Mouse (Mus musculus) lung, embryonic 16.5 days (tissue): Measurements from ENCODE around the gene Skint1. TPM values are rescaled to one million over a fixed set of nuclear protein-coding genes. Genes with fewer than 3 reads are reported as not detected.
"Not testable (repeated sequence)": the region's sequence is repeated elsewhere in the genome, so short reads cannot be mapped to it uniquely, and the experiment has no call there.

ENCODE experiments used
- ATAC-seq: fragments of 200-750 bp; cut with Nextera tagmentation; 2 replicates; pipeline ENCODE4 v1.8.0; 2017; ENCODE audit warnings: low read depth, mild to moderate bottlenecking, moderate library complexity
- H3K27ac ChIP-seq: fragments of 300-500 bp; sonication (generic); 2 replicates; pipeline ENCODE4 v1.5.1; 2014; ENCODE audit warnings: mild to moderate bottlenecking, control low read depth, low read length
- H3K27me3 ChIP-seq: fragments of 300-500 bp; sonication (generic); 2 replicates; pipeline ENCODE4 v1.6.1; 2014; ENCODE audit warnings: low read depth, low read length, mixed read lengths; ENCODE audit not compliant: control insufficient read depth, insufficient read depth
- H3K36me3 ChIP-seq: fragments of 300-500 bp; sonication (generic); 2 replicates; pipeline ENCODE4 v1.6.1; 2014; ENCODE audit warnings: low read length; ENCODE audit not compliant: control insufficient read depth, insufficient read depth
- H3K4me1 ChIP-seq: fragments of 300-500 bp; sonication (generic); replicated peaks from 2 replicates; pipeline ENCODE4 v1.6.1; 2014; ENCODE audit warnings: low read length, mixed read lengths; ENCODE audit not compliant: control insufficient read depth, insufficient read depth
- H3K4me2 ChIP-seq: fragments of 300-500 bp; sonication (generic); 2 replicates; pipeline ENCODE4 v1.6.1; 2014; ENCODE audit warnings: low read depth, low read length, control low read depth
- H3K4me3 ChIP-seq: fragments of 300-500 bp; sonication (generic); 2 replicates; pipeline ENCODE4 v1.5.1; 2014; ENCODE audit warnings: mild to moderate bottlenecking, low read length, control low read depth
- H3K9ac ChIP-seq: fragments of 300-500 bp; sonication (generic); 2 replicates; pipeline ENCODE4 v1.6.1; 2014; ENCODE audit warnings: low read length, control low read depth
- H3K9me3 ChIP-seq: fragments of 300-500 bp; sonication (generic); 2 replicates; pipeline ENCODE4 v1.6.1; 2016; ENCODE audit warnings: low read length; ENCODE audit not compliant: control insufficient read depth
- WGBS: fragments of 180-500 bp; shearing (Covaris S2); extraction: QIAGEN DNeasy Blood & Tissue Kit; methylation state at CpG from one replicate; pipeline ENCODE4 v1.1.7; 2014; 5-methylcytosine and 5-hydroxymethylcytosine counted together
- polyA plus RNA-seq: library from polyadenylated mRNA; unstranded; fragments of >200 nt; fragmentation: Nextera tagmentation; extraction: Ambion mirVana; gene quantifications from 2 replicates; pipeline ENCODE4 v1.2.1, GENCODE M21; 2015

The Skint1 gene
- 0.55 TPM in 1 of 2 replicates, not detected in the other for polyA plus RNA-seq

DNA sequence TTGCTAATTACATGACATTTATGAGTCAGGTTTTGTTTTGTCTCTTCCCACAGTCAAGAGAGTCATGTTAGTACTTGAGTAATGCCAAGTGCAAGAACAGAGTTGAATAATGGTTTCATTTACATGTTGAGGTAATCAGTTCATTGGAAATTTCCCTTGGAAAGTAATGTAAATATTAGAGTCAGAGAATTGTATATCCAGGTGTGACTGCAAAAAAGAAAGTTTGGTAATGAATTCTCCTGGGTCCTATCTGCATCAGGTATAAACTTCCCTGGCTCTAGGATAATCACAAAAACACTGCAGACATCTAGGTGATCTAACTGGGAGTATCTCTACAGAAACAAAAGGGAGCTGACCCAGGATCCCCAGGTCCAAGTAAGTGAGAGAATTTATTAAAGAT is at the start of gene Skint1:
Gene Skint1 (plus strand): TSS at position 301 of the 400 bp plus-strand sequence.
- Histone ChIP-seq H3K9me3 (no peaks in the 10 kb centered on the region; the same call in 1 of the 2 replicates), H3K27me3 (no peaks in the 10 kb centered on the region), H3K9ac (no peak within 1 kb of the TSS), H3K4me1 (no peaks in the 10 kb centered on the region), H3K27ac (no peak within 1 kb of the TSS), H3K36me3 (no peaks in the 10 kb centered on the region), H3K4me2 (no peak within 1 kb of the TSS), H3K4me3 (no peak within 1 kb of the TSS)
- no peak for ATAC-seq

DNA sequence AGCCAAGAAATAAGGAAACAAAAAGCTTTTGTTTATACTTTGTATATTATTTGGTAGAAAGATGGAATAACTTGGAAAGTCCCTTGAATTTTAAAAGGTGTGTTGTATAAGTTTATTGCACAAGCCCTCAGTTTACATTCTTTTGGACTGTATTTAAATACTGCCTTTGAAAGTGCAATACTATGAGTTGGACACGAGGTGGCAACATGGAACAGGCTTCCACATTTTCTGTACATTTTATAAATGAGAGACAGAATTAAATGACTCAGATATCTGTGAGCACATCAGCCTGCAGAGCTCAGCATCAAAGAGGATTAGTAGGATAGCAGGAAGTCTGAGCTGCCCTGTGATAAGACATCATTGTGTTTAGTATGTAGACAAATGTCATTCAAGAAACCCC is 44.8 kb upstream of the Skint1 start:
- Histone ChIP-seq H3K9ac (no peak overlapping the region), H3K27me3 (no peaks in the 10 kb centered on the region), H3K36me3 (no peaks in the 10 kb centered on the region), H3K4me2 (no peak overlapping the region), H3K27ac (no peak overlapping the region), H3K4me1 (no peaks in the 10 kb centered on the region), H3K4me3 (no peak overlapping the region), H3K9me3 (no peaks in the 10 kb centered on the region)
- 15% methylated on average over 1 of the region's 1 CpGs for WGBS
- ATAC-seq = no peak

- 72% methylated on average over 1 of the region's 1 CpGs for WGBS
- H3K9ac ChIP-seq, H3K27ac ChIP-seq, H3K4me2 ChIP-seq, H3K4me3 ChIP-seq, H3K4me1 ChIP-seq, H3K9me3 ChIP-seq, H3K36me3 ChIP-seq, ATAC-seq, H3K27me3 ChIP-seq: not testable (repeated sequence)
These were observed 42.8 kb upstream of the Skint1 start for GRCm38 (mm10) chr4:111963241-111963640.

- H3K27me3 ChIP-seq = no peaks in the 10 kb centered on the region
- 65% methylated on average over 3 of the region's 3 CpGs for WGBS
- H3K9ac ChIP-seq = no peak overlapping the region
- no peaks in the 10 kb centered on the region for H3K36me3 ChIP-seq
- no peak for ATAC-seq
- no peak overlapping the region for H3K27ac ChIP-seq
- H3K4me3 ChIP-seq = no peak overlapping the region
- H3K4me2 ChIP-seq = no peak overlapping the region
- H3K4me1 ChIP-seq = no peaks in the 10 kb centered on the region
- no peaks in the 10 kb centered on the region for H3K9me3 ChIP-seq
These were observed 42.4 kb upstream of the Skint1 start for GRCm38 (mm10) chr4:111963669-111964068.

GRCm38 (mm10) chr4:111972623-111973022 is 33.4 kb upstream of the Skint1 start, which contains the start of gene Skint7:
Skint7 (plus strand) TSS chr4:111972923.
- no peak for ATAC-seq
- H3K4me1 ChIP-seq = no peaks in the 10 kb centered on the region
- H3K27ac ChIP-seq = no peak within 1 kb of the TSS
- no peaks in the 10 kb centered on the region for H3K9me3 ChIP-seq
- no peaks in the 10 kb centered on the region for H3K36me3 ChIP-seq
- no peak within 1 kb of the TSS for H3K4me3 ChIP-seq
- WGBS = 79% methylated on average over 1 of the region's 1 CpGs
- H3K27me3 ChIP-seq = no peaks in the 10 kb centered on the region
- no peak within 1 kb of the TSS for H3K4me2 ChIP-seq
- H3K9ac ChIP-seq = no peak within 1 kb of the TSS

GRCm38 (mm10) chr4:112071716-112072115 is 65.6 kb downstream of the Skint1 start, which contains the start of gene Skint4:
Skint4 (plus strand) TSS chr4:112072016.
- Histone ChIP-seq H3K4me3 (no peak within 1 kb of the TSS), H3K27me3 (no peaks in the 10 kb centered on the region), H3K4me2 (no peak within 1 kb of the TSS), H3K9me3 (no peaks in the 10 kb centered on the region), H3K27ac (no peak within 1 kb of the TSS), H3K4me1 (no peaks in the 10 kb centered on the region), H3K9ac (no peak within 1 kb of the TSS), H3K36me3 (no peaks in the 10 kb centered on the region)
- no peak for ATAC-seq

Other genes with a start within 250 kb of the Skint1 start
- 1.1 and 2.7 TPM in 2 replicates for gene Slc5a9, start 103.4 kb upstream of the Skint1 start, polyA plus RNA-seq
- gene Skint8, start 86.9 kb upstream of the Skint1 start, polyA plus RNA-seq = 0.14 TPM in 1 of 2 replicates, not detected in the other
- 0.20 TPM in 1 of 2 replicates, not detected in the other for gene Skint7, start 33.3 kb upstream of the Skint1 start, polyA plus RNA-seq
- 0.08 TPM in 1 of 2 replicates, not detected in the other for gene Skint4, start 65.7 kb downstream of the Skint1 start, polyA plus RNA-seq
- 0.09 TPM in 1 of 2 replicates, not detected in the other for gene Skint3, start 226.0 kb downstream of the Skint1 start, polyA plus RNA-seq